Mouse (Mus musculus) brain, embryonic 14.5 days (tissue): ENCODE data around the gene Gm10964. TPM values are rescaled to one million over a fixed set of nuclear protein-coding genes. Genes with fewer than 3 reads are reported as not detected.

ENCODE experiments used
- DNase-seq: peaks from one replicate; pipeline ENCODE4 v3.0.0-alpha.2; 2011; ENCODE audit warnings: low read depth
- CTCF ChIP-seq: fragments of 200-500 bp; IDR thresholded peaks from 2 replicates; pipeline ENCODE4 v1.5.1; 2012; ENCODE audit warnings: inconsistent platforms, mild to moderate bottlenecking, moderate library complexity, borderline replicate concordance; ENCODE audit not compliant: insufficient read depth, insufficient read length; ENCODE audit errors: extremely low read depth
- POLR2A ChIP-seq: fragments of 200-500 bp; IDR thresholded peaks from 2 replicates; pipeline ENCODE4 v1.6.1; 2012; ENCODE audit warnings: mild to moderate bottlenecking, inconsistent platforms, borderline replicate concordance; ENCODE audit not compliant: poor library complexity, insufficient read depth, insufficient read length, severe bottlenecking; ENCODE audit errors: extremely low read depth
- polyA plus RNA-seq: library from polyadenylated mRNA; depleted of rRNA; stranded (reverse); fragments of >200 nt; gene quantifications from 2 replicates; pipeline ENCODE4 v1.2.3, GENCODE M21; 2012

Gm10964 gene
- polyA plus RNA-seq, 1 experiment = not detected

DNA sequence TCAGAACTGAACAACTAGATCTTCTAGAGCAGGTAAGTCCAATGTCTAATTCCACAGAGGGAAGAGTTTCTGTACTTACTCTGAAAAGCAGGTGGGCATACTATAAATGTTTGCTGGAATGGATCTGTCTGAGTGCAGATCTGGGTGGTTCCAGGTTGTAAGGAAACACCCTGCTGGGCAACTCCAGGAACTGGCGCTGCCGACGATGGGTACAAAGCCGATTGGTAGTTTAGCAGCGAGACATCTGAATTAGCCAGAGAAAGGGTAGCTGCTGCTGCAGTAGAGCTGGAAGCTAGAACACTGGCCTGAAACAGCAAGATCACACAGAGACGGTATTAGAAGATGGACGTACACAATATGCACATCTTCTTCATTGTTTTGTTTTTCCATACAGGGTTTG is 19.3 kb downstream of the Gm10964 start:
- TF ChIP-seq CTCF = no peak
- TF ChIP-seq POLR2A = no peak

GRCm38 (mm10) chr3:103759261-103759970 is 20.2 kb downstream of the Gm10964 start:
- TF ChIP-seq POLR2A = no peak
- no peak for TF ChIP-seq CTCF
- no peak for DNase-seq

More for the DNA sequence above, 19.3 kb downstream of the Gm10964 start:
- DNase-seq = no peak

- no peak for DNase-seq
- no peak for TF ChIP-seq CTCF
- no peak for TF ChIP-seq POLR2A
Measured at GRCm38 (mm10) chr3:103766789-103767188, 27.6 kb downstream of the Gm10964 start.

GRCm38 (mm10) chr3:103771531-103772130 is 32.5 kb downstream of the Gm10964 start:
- TF ChIP-seq POLR2A (no peak), CTCF (no peak)
- DNase-seq = peak; percentile 34

DNA sequence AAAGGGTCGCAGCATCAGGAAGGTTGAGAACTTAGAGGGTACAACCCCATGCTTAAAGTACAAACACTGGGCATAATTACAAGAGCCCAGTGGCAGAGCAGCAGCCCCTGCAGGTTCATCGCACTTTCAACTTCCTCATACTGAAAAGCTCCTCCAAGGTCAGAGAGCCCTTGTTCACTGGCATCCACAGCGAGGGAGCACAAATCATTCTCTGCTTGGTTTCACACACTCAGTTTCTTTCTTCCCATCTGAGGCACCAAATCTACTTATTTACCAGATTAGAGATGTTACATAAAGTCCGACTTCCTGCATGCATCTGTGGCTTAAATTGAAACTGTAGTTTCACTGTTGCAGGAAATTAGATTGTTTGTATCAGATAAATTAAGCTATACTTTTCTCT is 33.7 kb downstream of the Gm10964 start:
- DNase-seq = no peak
- TF ChIP-seq CTCF (no peak), POLR2A (no peak)

GRCm38 (mm10) chr3:103773508-103773907 is 34.3 kb downstream of the Gm10964 start:
- TF ChIP-seq CTCF (no peak), POLR2A (no peak)
- DNase-seq = no peak

DNA sequence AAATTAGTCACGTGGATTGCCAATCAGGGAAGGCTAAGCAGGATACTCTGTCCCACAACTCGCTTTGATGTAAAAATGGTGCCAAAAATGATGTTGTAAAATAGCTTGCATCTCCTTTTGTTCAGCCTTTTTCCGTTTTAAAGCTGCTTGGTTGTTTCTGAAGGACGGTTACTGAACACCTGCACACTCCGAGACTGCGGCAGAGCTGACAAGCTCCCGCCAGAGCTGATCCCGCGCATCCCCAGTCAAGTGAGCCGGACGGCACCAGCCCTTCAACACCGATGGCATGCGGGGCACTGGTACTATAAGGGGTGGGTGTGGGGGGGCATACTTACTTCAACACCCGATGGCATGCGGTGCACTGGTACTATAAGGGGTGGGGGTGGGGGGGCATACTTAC is 34.8 kb downstream of the Gm10964 start:
- peak; percentile 22 for DNase-seq
- TF ChIP-seq CTCF (no peak), POLR2A (no peak)

DNA sequence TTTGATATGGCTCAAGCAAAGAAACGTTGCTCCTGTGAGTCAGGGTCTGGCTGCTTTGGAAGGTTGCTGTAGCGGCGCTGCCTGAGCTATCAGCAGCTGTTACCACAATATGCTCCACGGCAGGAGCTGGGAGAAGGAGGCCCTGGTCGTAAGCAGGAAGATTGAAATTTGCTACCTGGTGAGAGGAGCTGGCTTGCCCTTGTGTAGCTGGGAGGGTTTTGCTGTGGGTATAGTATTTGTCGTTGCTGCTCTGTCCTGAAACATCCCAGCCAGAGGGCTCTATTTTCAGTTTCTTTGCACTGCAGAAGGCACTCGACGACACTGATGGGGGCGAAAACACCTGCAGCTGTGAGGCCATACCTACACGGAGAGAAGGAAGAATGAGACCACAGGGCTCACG is 38.8 kb downstream of the Gm10964 start:
- DNase-seq = peak; percentile 5
- TF ChIP-seq POLR2A (no peak), CTCF (no peak)

DNA sequence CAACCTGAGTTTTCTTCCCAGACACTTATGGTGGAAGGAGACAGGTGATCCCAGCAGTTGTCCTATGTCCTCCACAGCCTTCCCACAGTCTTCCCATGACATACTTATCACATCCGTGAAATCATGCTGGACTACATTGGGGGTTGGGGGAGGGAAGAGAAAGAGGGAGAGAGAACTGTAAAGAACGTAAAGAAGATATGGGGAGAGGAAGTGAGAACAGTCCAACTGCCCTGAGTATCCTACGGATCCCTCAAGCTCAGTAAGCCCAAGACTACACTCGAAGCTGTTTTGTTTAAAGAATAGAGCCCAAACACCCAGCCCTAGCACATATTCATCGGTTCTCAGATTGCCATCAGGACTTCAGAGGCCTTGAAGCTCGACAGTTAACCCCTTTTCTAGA is 39.5 kb downstream of the Gm10964 start:
- TF ChIP-seq CTCF = no peak
- TF ChIP-seq POLR2A = no peak

GRCm38 (mm10) chr3:103779183-103779582 is 40.0 kb downstream of the Gm10964 start:
- TF ChIP-seq CTCF (no peak), POLR2A (no peak)
- DNase-seq = peak; percentile 6

More for the DNA sequence above, 39.5 kb downstream of the Gm10964 start:
- DNase-seq = no peak

GRCm38 (mm10) chr3:103780271-103780670 is 41.1 kb downstream of the Gm10964 start:
- TF ChIP-seq CTCF (no peak), POLR2A (no peak)

GRCm38 (mm10) chr3:103780777-103781176 is 41.6 kb downstream of the Gm10964 start:
- TF ChIP-seq CTCF = no peak
- TF ChIP-seq POLR2A = no peak
- DNase-seq = no peak

More at GRCm38 (mm10) chr3:103780271-103780670, 41.1 kb downstream of the Gm10964 start:
- DNase-seq = no peak
